Mouse (Mus musculus) testis, adult 2 months (tissue): ENCODE data around the gene Hrct1.

ENCODE experiments used
- CTCF ChIP-seq: fragments of 200-500 bp; IDR thresholded peaks from 2 replicates; pipeline ENCODE4 v1.5.1; 2012; ENCODE audit warnings: low read depth, mild to moderate bottlenecking, inconsistent platforms, low read length, moderate library complexity; ENCODE audit not compliant: control insufficient read depth, insufficient read depth, insufficient replicate concordance
- POLR2A ChIP-seq: fragments of 200-500 bp; IDR thresholded peaks from 2 replicates; pipeline ENCODE4 v1.6.1; 2012; ENCODE audit warnings: low read depth, mild to moderate bottlenecking, inconsistent platforms, low read length, moderate library complexity; ENCODE audit not compliant: control insufficient read depth

DNA sequence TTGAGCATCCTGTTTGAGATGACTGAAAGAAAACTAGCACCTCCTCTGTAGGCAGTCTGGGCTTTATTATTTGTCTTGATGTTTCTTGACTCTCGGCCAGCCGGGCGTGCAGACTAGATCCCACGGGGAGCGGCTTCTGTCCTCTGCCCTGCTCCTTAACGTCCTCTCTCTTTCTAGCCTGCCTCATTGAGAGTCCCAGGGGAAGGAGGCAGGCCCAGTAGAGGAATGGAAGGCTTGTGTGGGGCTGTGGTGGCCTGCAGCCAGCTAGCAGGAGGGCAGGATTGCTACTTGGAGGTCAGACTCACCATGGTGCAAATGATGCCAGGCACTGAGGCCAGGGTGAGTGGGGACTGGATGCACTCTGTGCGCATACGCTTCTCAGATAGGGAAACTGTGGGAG lies 23.1 kb upstream of the Hrct1 start:
- no peak for TF ChIP-seq CTCF
- TF ChIP-seq POLR2A, result no peak
